Mouse (Mus musculus): Measurements from ENCODE around the gene Ahdc1.

DNA sequence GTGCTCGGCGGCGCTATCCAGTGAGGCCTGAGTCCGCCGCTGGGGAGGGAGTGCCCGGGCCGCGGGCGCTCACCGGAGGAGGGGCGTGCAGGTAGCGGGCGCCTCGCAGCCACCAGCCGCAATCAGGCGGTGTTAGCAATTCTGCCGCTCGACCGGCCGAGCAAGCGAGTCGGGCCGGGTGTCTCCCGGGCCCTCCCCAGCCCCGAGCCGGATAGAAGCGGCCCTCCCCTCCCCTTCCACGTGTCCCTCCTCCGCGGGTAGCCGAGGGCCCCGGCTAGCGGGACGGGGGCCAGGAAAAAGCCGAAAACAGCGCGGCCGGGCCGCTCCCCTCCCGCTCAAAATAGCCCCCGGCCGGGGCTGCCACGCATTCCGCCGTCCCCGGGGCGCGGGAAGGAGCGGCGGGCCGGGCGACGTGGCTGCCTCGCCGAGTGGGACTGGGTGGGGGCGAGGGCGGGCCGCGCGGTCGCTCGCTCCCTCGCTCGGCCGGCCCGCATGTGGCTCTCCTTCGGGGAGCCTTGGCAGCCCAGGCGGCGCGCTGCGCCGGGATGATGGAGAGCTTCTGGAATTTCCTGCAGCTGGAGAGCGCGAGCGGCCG, 27.6 kb downstream of the Ahdc1 start:
- TF ChIP-seq POLR2A (IDR thresholded peaks at IDR 0.05; ENCODE audit: control insufficient read depth in 1 of 2, insufficient read depth in 1 of 2, low read depth in 1 of 2, low read length in 2 of 2, poor library complexity in 1 of 2) (no peak), CTCF (IDR thresholded peaks at IDR 0.05 in 2 of 3, conservative IDR thresholded peaks at IDR 0.05 in 1 of 3; ENCODE audit: control insufficient read depth in 1 of 3, insufficient read depth in 1 of 3, low read depth in 2 of 3, low read length in 3 of 3, poor library complexity in 1 of 3, severe bottlenecking in 1 of 3) (no peak), SIN3A (IDR thresholded peaks at IDR 0.05; ENCODE audit: low read length) (no peak), USF1 (IDR thresholded peaks at IDR 0.05; ENCODE audit: low read depth, low read length) (no peak), RCOR1 (IDR thresholded peaks at IDR 0.05; ENCODE audit: low read depth, low read length) (no peak), SMC3 (IDR thresholded peaks at IDR 0.05; ENCODE audit: low read depth, low read length) (no peak), EP300 (IDR thresholded peaks at IDR 0.05; ENCODE audit: low read depth in 1 of 2, low read length in 2 of 2) (no peak)

Data from MEL (cell line).